Mouse (Mus musculus) embryonic fibroblast, embryonic 13.5 days (primary cell): ENCODE results near the gene Gm20388.

Experiments
- CTCF ChIP-seq: IDR thresholded peaks from 2 replicates; pipeline ENCODE4 v1.5.1; 2011; ENCODE audit warnings: mild to moderate bottlenecking, control low read depth, low read length, moderate library complexity, borderline replicate concordance; ENCODE audit not compliant: insufficient read depth
- POLR2A ChIP-seq: IDR thresholded peaks from 2 replicates; pipeline ENCODE4 v1.6.1; 2011; ENCODE audit warnings: low read depth, mild to moderate bottlenecking, control low read depth, low read length, moderate library complexity

DNA sequence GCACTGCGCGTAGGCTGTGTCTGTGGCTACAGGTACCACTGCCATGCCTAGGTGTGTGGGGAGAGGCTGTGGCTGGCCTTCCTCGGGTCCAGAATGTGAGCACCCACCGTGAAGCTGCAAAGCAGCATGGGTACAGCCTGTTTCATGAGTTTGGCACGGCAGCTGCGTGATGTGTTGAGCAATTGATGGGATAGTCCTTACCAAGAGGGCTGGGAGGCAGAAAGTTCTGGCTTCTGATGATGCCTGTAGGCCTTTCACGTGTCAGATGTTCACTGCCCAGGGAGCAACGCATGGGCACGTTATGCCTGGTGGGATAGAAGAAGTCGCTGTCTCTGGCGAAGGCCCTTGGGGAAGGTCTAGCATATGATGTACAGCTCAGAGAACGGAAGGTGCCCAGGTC lies 4354.0 kb downstream of the Gm20388 start:
- TF ChIP-seq CTCF (no peak), POLR2A (no peak)
